Mouse (Mus musculus) erythroid progenitor cell, adult 5-6 weeks (primary cell): Measurements from ENCODE around the gene Erfe. TPM values are rescaled to one million over a fixed set of nuclear protein-coding genes. Genes with fewer than 3 reads are reported as not detected.

ENCODE experiments used
- ATAC-seq: replicated peaks from 2 replicates; pipeline ENCODE4 v1.8.0; 2016; ENCODE audit warnings: moderate number of reproducible peaks, mild to moderate bottlenecking, moderate TSS enrichment, inconsistent platforms; ENCODE audit not compliant: poor library complexity, low FRiP score, severe bottlenecking
- total RNA-seq, 2 experiments: library from RNA; stranded (forward) in 1 of 2; stranded (reverse) in 1 of 2; fragments of 150-400 nt in 1 of 2; fragments of 186-747, 209-891 nt in 1 of 2; gene quantifications; 2 replicates each; pipeline versions ENCODE4 v1.2.3 to v1.2.4; 2015 to 2017; ENCODE audit warnings: low replicate concordance in 2 of 2

The Erfe gene
- total RNA-seq (2015; ENCODE audit: low replicate concordance) (5.4 and 16.9 TPM in 2 replicates), total RNA-seq (2017; ENCODE audit: low replicate concordance) (2.8 and 3.1 TPM in 2 replicates)

- ATAC-seq: peak; percentile 89
Measured at GRCm38 (mm10) chr1:91366215-91367108, at the start of gene Erfe. Gene Erfe, plus strand, starts transcription at chr1:91366430.

- no peak for ATAC-seq
Measured at GRCm38 (mm10) chr1:91317656-91318055, 48.6 kb upstream of the Erfe start.

- ATAC-seq: 0 out of 2 replicates have a peak, but pooled peaks have one; percentile 6
Measured at GRCm38 (mm10) chr1:91321760-91322438, 44.3 kb upstream of the Erfe start, which contains the start of gene Espnl. Gene Espnl, plus strand, starts transcription at chr1:91322075.

- no peak for ATAC-seq
Measured at GRCm38 (mm10) chr1:91324646-91325045, 41.6 kb upstream of the Erfe start.

- no peak for ATAC-seq
Measured at GRCm38 (mm10) chr1:91325488-91326042, 40.7 kb upstream of the Erfe start.

- no peak for ATAC-seq
Measured at GRCm38 (mm10) chr1:91332102-91332501, 34.1 kb upstream of the Erfe start.

GRCm38 (mm10) chr1:91333582-91333981 lies 32.6 kb upstream of the Erfe start:
- ATAC-seq: no peak

- ATAC-seq: no peak
Measured at GRCm38 (mm10) chr1:91337355-91337754, 28.9 kb upstream of the Erfe start.

- ATAC-seq: no peak
Measured at GRCm38 (mm10) chr1:91344001-91344400, 22.2 kb upstream of the Erfe start.

GRCm38 (mm10) chr1:91344921-91345685 lies 21.1 kb upstream of the Erfe start:
- no peak for ATAC-seq

- ATAC-seq: peak; percentile 82
Measured at GRCm38 (mm10) chr1:91346892-91347291, 19.3 kb upstream of the Erfe start.

- ATAC-seq: no peak
Measured at GRCm38 (mm10) chr1:91350841-91351240, 15.4 kb upstream of the Erfe start, which contains the start of gene Klhl30. Gene Klhl30, plus strand, starts transcription at chr1:91351016.

- no peak for ATAC-seq
Measured at GRCm38 (mm10) chr1:91351249-91351648, 15.0 kb upstream of the Erfe start.

GRCm38 (mm10) chr1:91352277-91352676 lies 14.0 kb upstream of the Erfe start:
- ATAC-seq: no peak

GRCm38 (mm10) chr1:91356105-91356504 lies 10.1 kb upstream of the Erfe start:
- ATAC-seq: no peak

GRCm38 (mm10) chr1:91362113-91362512 lies 4.1 kb upstream of the Erfe start:
- no peak for ATAC-seq

- no peak for ATAC-seq
Measured at GRCm38 (mm10) chr1:91364822-91365644, 1.2 kb upstream of the Erfe start.

GRCm38 (mm10) chr1:91365816-91366214 lies 415 bp upstream of the Erfe start:
- no peak for ATAC-seq

- ATAC-seq: no peak
Measured at GRCm38 (mm10) chr1:91367295-91367694, 1.1 kb downstream of the Erfe start.
